Mouse (Mus musculus) MEL (cell line): ENCODE data around the gene Plekhg3. TPM values are rescaled to one million over a fixed set of nuclear protein-coding genes. Genes with fewer than 3 reads are reported as not detected.

Source experiments
- DNase-seq: peaks from one replicate; pipeline ENCODE4 v3.0.0; 2011; ENCODE audit warnings: low read depth, low spot score
- H3K27ac ChIP-seq: 2 replicates; pipeline ENCODE4 v1.5.1; 2012; ENCODE audit warnings: low read depth, mild to moderate bottlenecking, control low read depth, low read length, moderate library complexity; ENCODE audit not compliant: control insufficient read depth
- H3K27me3 ChIP-seq, 2 experiments: fragments of 150-350 bp in 1 of 2; sonication (generic) in 1 of 2; 2 replicates each; pipeline ENCODE4 v1.6.1; 2012; ENCODE audit warnings: low read length in 2 of 2, mild to moderate bottlenecking in 2 of 2, improper control_type of control experiment in 1 of 2, moderate library complexity in 1 of 2; ENCODE audit not compliant: insufficient read depth in 2 of 2, control insufficient read depth in 1 of 2
- H3K36me3 ChIP-seq, 2 experiments: 2 replicates each; pipeline ENCODE4 v1.6.1; 2012 to 2014; ENCODE audit warnings: low read length in 2 of 2, improper control_type of control experiment in 1 of 2, inconsistent platforms in 1 of 2, mild to moderate bottlenecking in 1 of 2; ENCODE audit not compliant: insufficient read depth in 2 of 2, control insufficient read depth in 1 of 2
- H3K4me1 ChIP-seq, 2 experiments: fragments of 150-350 bp in 1 of 2; sonication (generic) in 1 of 2; 2 replicates each; pipeline ENCODE4 v1.6.1; 2012; ENCODE audit warnings: low read length in 2 of 2, improper control_type of control experiment in 1 of 2, mild to moderate bottlenecking in 1 of 2; ENCODE audit not compliant: insufficient read depth in 2 of 2, control insufficient read depth in 1 of 2
- H3K4me3 ChIP-seq, 2 experiments: fragments of 150-350 bp in 1 of 2; sonication (generic) in 1 of 2; 2 replicates each; pipeline ENCODE4 v1.5.1; 2012; ENCODE audit warnings: low read depth in 2 of 2, low read length in 2 of 2, mild to moderate bottlenecking in 2 of 2, moderate library complexity in 2 of 2, control low read depth in 1 of 2, improper control_type of control experiment in 1 of 2; ENCODE audit not compliant: control insufficient read depth in 1 of 2, insufficient read depth in 1 of 2
- H3K79me2 ChIP-seq: 2 replicates; pipeline ENCODE4 v1.6.1; 2012; ENCODE audit warnings: mild to moderate bottlenecking, low read length, moderate library complexity; ENCODE audit not compliant: control insufficient read depth, poor library complexity, insufficient read depth
- H3K9ac ChIP-seq: 2 replicates; pipeline ENCODE4 v1.6.1; 2012; ENCODE audit warnings: low read depth, mild to moderate bottlenecking, control low read depth, low read length, moderate library complexity; ENCODE audit not compliant: control insufficient read depth, poor library complexity, severe bottlenecking
- H3K9me3 ChIP-seq: fragments of 150-350 bp; sonication (generic); replicated peaks from 2 replicates; pipeline ENCODE4 v1.6.1; 2012; ENCODE audit warnings: mild to moderate bottlenecking, low read length, improper control_type of control experiment, moderate library complexity; ENCODE audit not compliant: insufficient read depth
- BHLHE40 ChIP-seq: IDR thresholded peaks from 2 replicates; pipeline ENCODE4 v1.6.1; 2012; ENCODE audit warnings: low read depth, mild to moderate bottlenecking, inconsistent platforms, low read length, improper control_type of control experiment, borderline replicate concordance
- CHD1 ChIP-seq: IDR thresholded peaks from 2 replicates; pipeline ENCODE4 v1.6.1; 2012; ENCODE audit warnings: low read depth, mild to moderate bottlenecking, inconsistent platforms, low read length, improper control_type of control experiment
- CHD2 ChIP-seq: IDR thresholded peaks from 2 replicates; pipeline ENCODE4 v1.6.1; 2011; ENCODE audit warnings: low read length, improper control_type of control experiment
- CTCF ChIP-seq, 3 experiments: IDR thresholded peaks in 2 of 3; conservative IDR thresholded peaks in 1 of 3; 2 replicates each; pipeline ENCODE4 v1.5.1; 2011 to 2012; ENCODE audit warnings: low read length in 3 of 3, low read depth in 2 of 3, mild to moderate bottlenecking in 2 of 3, improper control_type of control experiment in 1 of 3, inconsistent platforms in 1 of 3, mixed read lengths in 1 of 3, moderate library complexity in 1 of 3; ENCODE audit not compliant: control insufficient read depth in 1 of 3, insufficient read depth in 1 of 3, poor library complexity in 1 of 3, severe bottlenecking in 1 of 3
- E2F4 ChIP-seq: IDR thresholded peaks from 2 replicates; pipeline ENCODE4 v1.6.1; 2011; ENCODE audit warnings: low read depth, low read length, improper control_type of control experiment, borderline replicate concordance
- ELF1 ChIP-seq: IDR thresholded peaks from 2 replicates; pipeline ENCODE4 v1.6.1; 2014; ENCODE audit warnings: low read depth, mild to moderate bottlenecking, inconsistent platforms, low read length, improper control_type of control experiment, moderate library complexity
- EP300 ChIP-seq, 2 experiments: IDR thresholded peaks; 2 replicates each; pipeline ENCODE4 v1.6.1; 2011; ENCODE audit warnings: improper control_type of control experiment in 2 of 2, low read length in 2 of 2, low read depth in 1 of 2, mild to moderate bottlenecking in 1 of 2
- ETS1 ChIP-seq: IDR thresholded peaks from 2 replicates; pipeline ENCODE4 v1.6.1; 2012; ENCODE audit warnings: low read depth, mild to moderate bottlenecking, inconsistent platforms, low read length, improper control_type of control experiment, moderate library complexity
- GABPA ChIP-seq: IDR thresholded peaks from 2 replicates; pipeline ENCODE4 v1.6.1; 2012; ENCODE audit warnings: low read depth, mild to moderate bottlenecking, inconsistent platforms, low read length, improper control_type of control experiment, moderate library complexity
- GATA1 ChIP-seq: IDR thresholded peaks from 2 replicates; pipeline ENCODE4 v1.6.1; 2011; ENCODE audit warnings: low read depth, low read length, improper control_type of control experiment
- HCFC1 ChIP-seq: IDR thresholded peaks from 2 replicates; pipeline ENCODE4 v1.6.1; 2012; ENCODE audit warnings: low read depth, mild to moderate bottlenecking, inconsistent platforms, low read length, improper control_type of control experiment, moderate library complexity
- KAT2A ChIP-seq: conservative IDR thresholded peaks from 2 replicates; pipeline ENCODE4 v1.6.1; 2012; ENCODE audit warnings: low read depth, low read length, improper control_type of control experiment, inconsistent platforms
- MAFK ChIP-seq: IDR thresholded peaks from 2 replicates; pipeline ENCODE4 v1.6.1; 2011; ENCODE audit warnings: low read depth, mild to moderate bottlenecking, low read length, improper control_type of control experiment, borderline replicate concordance
- MAX ChIP-seq: IDR thresholded peaks from 2 replicates; pipeline ENCODE4 v1.6.1; 2011; ENCODE audit warnings: low read length, improper control_type of control experiment
- MAZ ChIP-seq: IDR thresholded peaks from 2 replicates; pipeline ENCODE4 v1.6.1; 2012; ENCODE audit warnings: low read depth, mild to moderate bottlenecking, inconsistent platforms, low read length, improper control_type of control experiment
- MEF2A ChIP-seq: IDR thresholded peaks from 2 replicates; pipeline ENCODE4 v1.6.1; 2014; ENCODE audit warnings: low read depth, mild to moderate bottlenecking, inconsistent platforms, low read length, improper control_type of control experiment; ENCODE audit not compliant: poor library complexity, insufficient replicate concordance, severe bottlenecking; ENCODE audit errors: extremely low read depth
- MXI1 ChIP-seq: IDR thresholded peaks from 2 replicates; pipeline ENCODE4 v1.6.1; 2011; ENCODE audit warnings: mild to moderate bottlenecking, low read depth, low read length, improper control_type of control experiment
- MYB ChIP-seq: IDR thresholded peaks from 2 replicates; pipeline ENCODE4 v1.6.1; 2011; ENCODE audit warnings: mild to moderate bottlenecking, low read depth, low read length, improper control_type of control experiment
- MYC ChIP-seq: IDR thresholded peaks from 2 replicates; pipeline ENCODE4 v1.6.1; 2011; ENCODE audit warnings: low read depth, mild to moderate bottlenecking, low read length, improper control_type of control experiment, moderate library complexity
- NELFE ChIP-seq: IDR thresholded peaks from 2 replicates; pipeline ENCODE4 v1.6.1; 2011; ENCODE audit warnings: low read depth, low read length, improper control_type of control experiment
- NRF1 ChIP-seq: IDR thresholded peaks from 2 replicates; pipeline ENCODE4 v1.6.1; 2014; ENCODE audit warnings: low read depth, mild to moderate bottlenecking, inconsistent platforms, low read length, improper control_type of control experiment, moderate library complexity; ENCODE audit not compliant: poor library complexity, insufficient read depth, severe bottlenecking
- POLR2A ChIP-seq, 2 experiments: IDR thresholded peaks; 2 replicates each; pipeline ENCODE4 v1.6.1; 2011 to 2012; ENCODE audit warnings: low read length in 2 of 2, mild to moderate bottlenecking in 2 of 2, control low read depth in 1 of 2, improper control_type of control experiment in 1 of 2, low read depth in 1 of 2, moderate library complexity in 1 of 2; ENCODE audit not compliant: control insufficient read depth in 1 of 2, insufficient read depth in 1 of 2, poor library complexity in 1 of 2
- POLR2AphosphoS2 ChIP-seq: IDR thresholded peaks from 2 replicates; pipeline ENCODE4 v1.6.1; 2011; ENCODE audit warnings: low read length, improper control_type of control experiment
- POLR2AphosphoS5 ChIP-seq: IDR thresholded peaks from 2 replicates; pipeline ENCODE4 v1.6.1; 2012; ENCODE audit warnings: low read depth, borderline replicate concordance, mild to moderate bottlenecking, inconsistent platforms, low read length, moderate library complexity, mixed read lengths
- RAD21 ChIP-seq: IDR thresholded peaks from 2 replicates; pipeline ENCODE4 v1.6.1; 2011; ENCODE audit warnings: mild to moderate bottlenecking, low read depth, low read length, improper control_type of control experiment
- RCOR1 ChIP-seq: IDR thresholded peaks from 2 replicates; pipeline ENCODE4 v1.6.1; 2012; ENCODE audit warnings: low read depth, mild to moderate bottlenecking, inconsistent platforms, low read length, improper control_type of control experiment
- SIN3A ChIP-seq: IDR thresholded peaks from 2 replicates; pipeline ENCODE4 v1.6.1; 2012; ENCODE audit warnings: low read length, improper control_type of control experiment, inconsistent platforms
- SMC3 ChIP-seq: IDR thresholded peaks from 2 replicates; pipeline ENCODE4 v1.6.1; 2011; ENCODE audit warnings: low read depth, low read length, improper control_type of control experiment
- TAL1 ChIP-seq: IDR thresholded peaks from 2 replicates; pipeline ENCODE4 v1.6.1; 2012; ENCODE audit warnings: mild to moderate bottlenecking, inconsistent platforms, low read length, moderate library complexity, mixed read lengths
- TBP ChIP-seq: IDR thresholded peaks from 2 replicates; pipeline ENCODE4 v1.8.0; 2011; ENCODE audit warnings: low read depth, low read length, improper control_type of control experiment
- TCF12 ChIP-seq: IDR thresholded peaks from 2 replicates; pipeline ENCODE4 v1.6.1; 2014; ENCODE audit warnings: low read depth, mild to moderate bottlenecking, inconsistent platforms, low read length, improper control_type of control experiment, moderate library complexity
- UBTF ChIP-seq: IDR thresholded peaks from 2 replicates; pipeline ENCODE4 v1.6.1; 2012; ENCODE audit warnings: low read depth, mild to moderate bottlenecking, inconsistent platforms, low read length, improper control_type of control experiment, moderate library complexity, borderline replicate concordance; ENCODE audit not compliant: insufficient read depth
- USF1 ChIP-seq: IDR thresholded peaks from 2 replicates; pipeline ENCODE4 v1.6.1; 2014; ENCODE audit warnings: low read depth, mild to moderate bottlenecking, inconsistent platforms, low read length, improper control_type of control experiment, moderate library complexity
- USF2 ChIP-seq, 2 experiments: IDR thresholded peaks; 2 replicates each; pipeline ENCODE4 v1.6.1; 2011 to 2012; ENCODE audit warnings: improper control_type of control experiment in 2 of 2, low read length in 2 of 2, borderline replicate concordance in 1 of 2, inconsistent platforms in 1 of 2, low read depth in 1 of 2, mild to moderate bottlenecking in 1 of 2; ENCODE audit not compliant: insufficient read depth in 1 of 2
- ZMIZ1 ChIP-seq: IDR thresholded peaks from 2 replicates; pipeline ENCODE4 v1.6.1; 2012; ENCODE audit warnings: low read depth, mild to moderate bottlenecking, inconsistent platforms, low read length, improper control_type of control experiment, moderate library complexity
- ZNF384 ChIP-seq: IDR thresholded peaks from 2 replicates; pipeline ENCODE4 v1.6.1; 2012; ENCODE audit warnings: low read depth, mild to moderate bottlenecking, inconsistent platforms, low read length, improper control_type of control experiment
- polyA plus RNA-seq, 2 experiments: library from polyadenylated mRNA; stranded (reverse) in 1 of 2; unstranded in 1 of 2; fragments of >175 nt in 1 of 2; fragments of >200 nt in 1 of 2; gene quantifications; 2 replicates each; pipeline versions ENCODE4 v1.2.1 to v1.2.4; 2012; ENCODE audit warnings: low replicate concordance in 2 of 2, low read depth in 1 of 2; ENCODE audit not compliant: insufficient read length in 2 of 2, insufficient read depth in 1 of 2, missing spikeins in 1 of 2
- total RNA-seq: library from RNA; depleted of rRNA; stranded (reverse); fragments of 300-350 nt; gene quantifications from 2 replicates; pipeline ENCODE4 v1.2.3, GENCODE M21; 2012

The Plekhg3 gene
- total and polyA plus RNA-seq, 3 experiments = 0.92 to 7.0 TPM; not detected in 1

GRCm38 (mm10) chr12:76527245-76527881 lies 3.3 kb upstream of the Plekhg3 start:
- Histone ChIP-seq H3K27me3 (peaks cover 0 to 2% of the 10 kb centered on the region in 2 experiments; a peak in 2 of 4 replicates), H3K27ac (no peak overlapping the region), H3K9ac (no peak overlapping the region), H3K4me3 (peak overlapping the region; percentile 0 to 9; a peak in 1 of 4 replicates), H3K36me3 (peaks cover 0 to 19% of the 10 kb centered on the region in 2 experiments; a peak in 2 of 4 replicates), H3K79me2 (no peaks in the 10 kb centered on the region), H3K9me3 (no peaks in the 10 kb centered on the region), H3K4me1 (peaks cover 11 to 13% of the 10 kb centered on the region in 2 experiments)
- peak; percentile 54 for DNase-seq
- TF ChIP-seq BHLHE40 (no peak; the same call in 1 of the 2 replicates), MAX (no peak), CTCF (IDR thresholded peaks at IDR 0.05 in 2 of 3, conservative IDR thresholded peaks at IDR 0.05 in 1 of 3; ENCODE audit: control insufficient read depth in 1 of 3, insufficient read depth in 1 of 3, low read depth in 2 of 3, low read length in 3 of 3, poor library complexity in 1 of 3, severe bottlenecking in 1 of 3) (no peak), SIN3A (peak; percentile 44; the same call in 1 of the 2 replicates), POLR2AphosphoS5 (no peak), RCOR1 (no peak), MAZ (peak; percentile 57; the same call in 1 of the 2 replicates), CHD2 (peak; percentile 77), MYB (no peak), NRF1 (no peak), MAFK (no peak), SMC3 (no peak), EP300 (IDR thresholded peaks at IDR 0.05; ENCODE audit: low read depth in 1 of 2, low read length in 2 of 2) (peak; percentile 17 to 40; a peak in 2 of 4 replicates), MXI1 (no peak), HCFC1 (no peak), ZNF384 (no peak), ELF1 (no peak), UBTF (no peak), ZMIZ1 (no peak), TAL1 (0 out of 2 replicates have a peak, but pooled peaks have one; percentile 5), POLR2AphosphoS2 (no peak), TBP (0 out of 2 replicates have a peak, but pooled peaks have one; percentile 29), USF2 (IDR thresholded peaks at IDR 0.05; ENCODE audit: borderline replicate concordance in 1 of 2, insufficient read depth in 1 of 2, low read depth in 1 of 2, low read length in 2 of 2) (no peak), KAT2A (no peak), MEF2A (no peak), USF1 (no peak), NELFE (no peak), MYC (no peak), RAD21 (no peak), ETS1 (peak; percentile 95), TCF12 (peak; percentile 63), GABPA (no peak), E2F4 (no peak), GATA1 (peak; percentile 44), POLR2A (IDR thresholded peaks at IDR 0.05; ENCODE audit: control insufficient read depth in 1 of 2, insufficient read depth in 1 of 2, low read depth in 1 of 2, low read length in 2 of 2, poor library complexity in 1 of 2) (no peak), CHD1 (no peak)
